Mouse (Mus musculus) liver, embryonic 12.5 days (tissue): ENCODE data around the gene Zfp101. TPM values are rescaled to one million over a fixed set of nuclear protein-coding genes. Genes with fewer than 3 reads are reported as not detected.

Experiments
- ATAC-seq: fragments of 200-750 bp; cut with Nextera tagmentation; 2 replicates; pipeline ENCODE4 v1.8.0; 2017; ENCODE audit warnings: moderate number of reproducible peaks, mild to moderate bottlenecking, moderate library complexity
- H3K27ac ChIP-seq: fragments of 300-500 bp; sonication (generic); 2 replicates; pipeline ENCODE4 v1.5.1; 2016; ENCODE audit warnings: mild to moderate bottlenecking
- H3K27me3 ChIP-seq: fragments of 300-500 bp; sonication (generic); replicated peaks from 2 replicates; pipeline ENCODE4 v1.6.1; 2016; ENCODE audit warnings: mild to moderate bottlenecking, moderate library complexity
- H3K36me3 ChIP-seq: fragments of 300-500 bp; sonication (generic); 2 replicates; pipeline ENCODE4 v1.6.1; 2016; ENCODE audit warnings: mild to moderate bottlenecking, moderate library complexity
- H3K4me1 ChIP-seq: fragments of 300-500 bp; sonication (generic); 2 replicates; pipeline ENCODE4 v1.6.1; 2016
- H3K4me2 ChIP-seq: fragments of 300-500 bp; sonication (generic); 2 replicates; pipeline ENCODE4 v1.6.1; 2016; ENCODE audit warnings: mild to moderate bottlenecking, moderate library complexity
- H3K4me3 ChIP-seq: fragments of 300-500 bp; sonication (generic); 2 replicates; pipeline ENCODE4 v1.5.1; 2016; ENCODE audit warnings: mild to moderate bottlenecking, moderate library complexity
- H3K9ac ChIP-seq: fragments of 300-500 bp; sonication (generic); 2 replicates; pipeline ENCODE4 v1.6.1; 2016; ENCODE audit warnings: mild to moderate bottlenecking, moderate library complexity
- H3K9me3 ChIP-seq: fragments of 300-500 bp; sonication (generic); replicated peaks from 2 replicates; pipeline ENCODE4 v1.6.1; 2016; ENCODE audit warnings: mild to moderate bottlenecking, moderate library complexity
- WGBS: fragments of 180-500 bp; shearing (Covaris S2); methylation state at CpG from one replicate; pipeline ENCODE4 v1.1.7; 2016; ENCODE audit not compliant: insufficient replicate concordance; 5-methylcytosine and 5-hydroxymethylcytosine counted together
- polyA plus RNA-seq: library from polyadenylated mRNA; unstranded; fragments of >200 nt; fragmentation: Nextera tagmentation; extraction: Ambion mirVana; gene quantifications from 2 replicates; pipeline ENCODE4 v1.2.1, GENCODE M21; 2016

Zfp101 gene
- 9.1 TPM in 2 replicates for polyA plus RNA-seq

- Histone ChIP-seq H3K4me2 (peak within 1 kb of the TSS; percentile 79), H3K4me1 (peaks cover 18% of the 10 kb centered on the region), H3K9me3 (no peaks in the 10 kb centered on the region), H3K36me3 (peaks cover 6% of the 10 kb centered on the region; the same call in 1 of the 2 replicates), H3K9ac (peak within 1 kb of the TSS; percentile 87), H3K4me3 (peak within 1 kb of the TSS; percentile 90), H3K27ac (peak within 1 kb of the TSS; percentile 83), H3K27me3 (no peaks in the 10 kb centered on the region; the same call in 1 of the 2 replicates)
- peak; percentile 97 for ATAC-seq
- under 1% methylated on average over 44 of the region's 44 CpGs for WGBS
Observed at GRCm38 (mm10) chr17:33394182-33395034, at the start of gene Zfp101. Gene Zfp101, minus strand, starts transcription at chr17:33394641.

DNA sequence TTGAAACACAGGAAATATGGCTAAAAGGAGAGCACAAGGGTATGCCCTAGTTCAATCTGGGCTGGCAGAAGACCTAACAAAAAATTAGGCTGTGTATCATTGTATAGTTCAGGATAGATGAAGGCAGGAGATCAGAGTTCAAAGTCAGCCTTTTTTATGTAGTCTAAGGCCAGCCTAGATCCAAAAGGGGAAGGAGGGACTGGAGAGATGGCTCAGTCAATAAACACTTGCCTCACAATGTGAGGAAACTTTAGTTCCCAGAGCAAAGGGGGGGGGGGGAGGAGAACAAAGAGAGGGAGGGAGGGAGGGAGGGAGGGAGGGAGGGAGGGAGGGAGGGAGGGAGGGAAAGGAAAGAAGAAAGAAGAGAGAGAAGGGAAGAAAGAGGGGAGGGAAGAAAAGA lies 46.7 kb upstream of the Zfp101 start:
- H3K4me1 ChIP-seq, result peaks cover 17% of the 10 kb centered on the region
- no peaks in the 10 kb centered on the region for H3K9me3 ChIP-seq
- H3K36me3 ChIP-seq, result no peaks in the 10 kb centered on the region
- no peak overlapping the region for H3K27ac ChIP-seq
- no peak for ATAC-seq
- no peak overlapping the region for H3K9ac ChIP-seq
- no peaks in the 10 kb centered on the region for H3K27me3 ChIP-seq
- H3K4me2 ChIP-seq, result no peak overlapping the region
- H3K4me3 ChIP-seq, result no peak overlapping the region

DNA sequence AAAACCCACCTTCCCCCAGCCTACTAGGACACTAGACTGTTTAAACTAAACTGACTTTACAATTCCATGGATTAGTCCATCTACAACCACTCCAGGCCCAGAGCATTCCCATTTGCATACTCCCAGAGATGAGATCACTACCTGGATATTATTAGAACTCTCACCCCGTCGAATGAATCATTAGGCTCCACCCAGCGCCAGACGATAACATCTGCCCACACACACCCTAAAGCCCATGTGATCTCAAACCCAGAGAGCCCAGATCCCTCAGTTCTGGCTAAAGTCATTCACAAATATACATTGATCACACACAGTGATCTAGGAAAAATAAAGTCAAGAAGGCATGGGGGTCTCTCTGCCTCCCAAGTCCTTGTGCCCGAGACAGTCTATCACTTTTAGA lies 45.5 kb upstream of the Zfp101 start:
- peaks cover 17% of the 10 kb centered on the region for H3K4me1 ChIP-seq
- no peak for ATAC-seq
- no peak overlapping the region for H3K27ac ChIP-seq
- H3K27me3 ChIP-seq, result no peaks in the 10 kb centered on the region
- H3K4me2 ChIP-seq, result no peak overlapping the region
- WGBS, result 42% methylated on average over 5 of the region's 5 CpGs
- no peak overlapping the region for H3K4me3 ChIP-seq
- H3K9ac ChIP-seq, result no peak overlapping the region
- no peaks in the 10 kb centered on the region for H3K36me3 ChIP-seq
- no peaks in the 10 kb centered on the region for H3K9me3 ChIP-seq

- WGBS, result 58% methylated on average over 1 of the region's 1 CpGs
Observed at GRCm38 (mm10) chr17:33439148-33439547, 44.7 kb upstream of the Zfp101 start.

DNA sequence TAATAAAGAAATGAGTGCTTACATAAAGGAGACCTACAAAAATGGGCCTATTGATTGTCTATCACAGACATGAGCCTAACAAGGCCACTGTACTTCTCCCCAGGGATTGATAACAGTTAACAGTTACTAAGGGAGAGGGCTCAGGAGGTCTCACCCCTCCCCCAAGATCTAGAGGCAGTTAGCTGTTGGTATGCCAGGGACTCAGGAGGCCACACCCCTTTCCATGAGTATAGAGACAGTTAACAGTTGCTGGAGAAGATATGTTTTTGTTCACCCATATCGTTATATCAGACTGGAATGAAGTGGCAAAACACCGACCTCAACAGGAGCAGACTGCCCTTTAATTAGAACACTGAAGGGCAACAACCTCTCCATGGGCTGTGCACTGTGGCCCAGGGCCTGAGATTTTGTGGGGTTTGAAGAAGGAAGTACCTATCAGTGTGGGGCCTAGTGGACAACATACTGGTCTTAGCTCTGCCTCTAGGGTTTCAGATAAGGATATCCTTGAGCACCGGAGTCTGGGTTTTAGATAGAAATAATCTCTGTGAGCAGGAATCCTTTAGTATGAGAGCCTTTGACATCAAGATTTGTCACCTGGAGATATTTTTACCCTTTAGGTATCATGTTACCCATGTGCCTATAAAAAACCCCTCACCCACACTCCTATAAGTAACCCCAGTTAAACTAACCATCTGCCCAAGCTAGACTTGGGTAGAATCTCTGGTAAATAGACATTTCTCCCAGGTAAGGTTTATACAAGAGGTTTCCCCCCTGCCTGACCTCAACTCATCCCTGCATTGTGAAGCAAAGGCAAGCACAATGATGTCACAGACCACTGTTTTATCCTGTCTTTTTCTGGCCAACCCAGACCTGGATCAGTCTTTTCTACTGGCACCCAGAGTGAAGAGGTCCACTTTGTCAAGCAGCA lies 37.8 kb upstream of the Zfp101 start, which contains the start of gene Actl9:
TSS of gene Actl9 (plus strand) at position 878 of the 928 bp plus-strand sequence.
- Histone ChIP-seq H3K4me1 (peaks cover 12% of the 10 kb centered on the region), H3K9me3 (no peaks in the 10 kb centered on the region), H3K27ac (peak within 1 kb of the TSS; percentile 37; the same call in 1 of the 2 replicates), H3K36me3 (no peaks in the 10 kb centered on the region), H3K27me3 (no peaks in the 10 kb centered on the region), H3K4me3 (no peak within 1 kb of the TSS), H3K4me2 (peak within 1 kb of the TSS; percentile 21), H3K9ac (no peak within 1 kb of the TSS)
- ATAC-seq, result peak; percentile 76
- WGBS, result 20% methylated on average over 3 of the region's 3 CpGs

More at GRCm38 (mm10) chr17:33439148-33439547, 44.7 kb upstream of the Zfp101 start:
- H3K9me3 ChIP-seq, result no peaks in the 10 kb centered on the region
- no peak overlapping the region for H3K9ac ChIP-seq
- no peaks in the 10 kb centered on the region for H3K36me3 ChIP-seq
- no peak overlapping the region for H3K4me2 ChIP-seq
- H3K27ac ChIP-seq, result no peak overlapping the region
- no peaks in the 10 kb centered on the region for H3K27me3 ChIP-seq
- H3K4me1 ChIP-seq, result peaks cover 17% of the 10 kb centered on the region
- ATAC-seq, result no peak
- H3K4me3 ChIP-seq, result no peak overlapping the region

GRCm38 (mm10) chr17:33392271-33392670 lies 2.2 kb downstream of the Zfp101 start:
- Histone ChIP-seq H3K9me3 (no peaks in the 10 kb centered on the region), H3K36me3 (peaks cover 6% of the 10 kb centered on the region; the same call in 1 of the 2 replicates), H3K27me3 (no peaks in the 10 kb centered on the region), H3K4me1 (peaks cover 18% of the 10 kb centered on the region), H3K4me3 (no peak overlapping the region), H3K9ac (no peak overlapping the region), H3K27ac (no peak overlapping the region), H3K4me2 (no peak overlapping the region)
- WGBS, result 87% methylated on average over 5 of the region's 5 CpGs
- no peak for ATAC-seq

GRCm38 (mm10) chr17:33385705-33386104 lies 8.7 kb downstream of the Zfp101 start:
- no peak for ATAC-seq
- Histone ChIP-seq H3K4me3 (no peak overlapping the region), H3K9me3 (no peaks in the 10 kb centered on the region), H3K4me2 (no peak overlapping the region), H3K36me3 (peaks cover 58% of the 10 kb centered on the region), H3K27me3 (no peaks in the 10 kb centered on the region), H3K9ac (no peak overlapping the region), H3K27ac (no peak overlapping the region), H3K4me1 (no peaks in the 10 kb centered on the region)

GRCm38 (mm10) chr17:33372795-33373194 lies 21.6 kb downstream of the Zfp101 start:
- 77% methylated on average over 3 of the region's 3 CpGs for WGBS
- Histone ChIP-seq H3K4me3 (no peak overlapping the region), H3K4me1 (no peaks in the 10 kb centered on the region), H3K4me2 (no peak overlapping the region), H3K27ac (no peak overlapping the region), H3K9me3 (no peaks in the 10 kb centered on the region), H3K9ac (no peak overlapping the region), H3K27me3 (no peaks in the 10 kb centered on the region), H3K36me3 (peaks cover 9% of the 10 kb centered on the region; the same call in 1 of the 2 replicates)
- no peak for ATAC-seq

GRCm38 (mm10) chr17:33358411-33359384 lies 35.7 kb downstream of the Zfp101 start, which contains the start of gene Zfp81:
Gene Zfp81, minus strand, starts transcription at chr17:33358878.
- Histone ChIP-seq H3K4me1 (peaks cover 16% of the 10 kb centered on the region), H3K4me2 (peak within 1 kb of the TSS; percentile 88), H3K36me3 (no peaks in the 10 kb centered on the region), H3K9me3 (no peaks in the 10 kb centered on the region), H3K27me3 (no peaks in the 10 kb centered on the region), H3K4me3 (peak within 1 kb of the TSS; percentile 89), H3K9ac (peak within 1 kb of the TSS; percentile 84), H3K27ac (peak within 1 kb of the TSS; percentile 83)
- WGBS, result 4% methylated on average over 47 of the region's 47 CpGs
- ATAC-seq, result peak; percentile 100

- peaks cover 3% of the 10 kb centered on the region; the same call in 1 of the 2 replicates for H3K36me3 ChIP-seq
- 73% methylated on average over 1 of the region's 1 CpGs for WGBS
- peak; percentile 64 for ATAC-seq
- H3K27ac ChIP-seq, result no peak overlapping the region
- peaks cover 16% of the 10 kb centered on the region; the same call in 1 of the 2 replicates for H3K9me3 ChIP-seq
- peaks cover 15% of the 10 kb centered on the region for H3K4me1 ChIP-seq
- no peaks in the 10 kb centered on the region for H3K27me3 ChIP-seq
- H3K4me2 ChIP-seq, result no peak overlapping the region
- H3K4me3 ChIP-seq, result no peak overlapping the region
- no peak overlapping the region for H3K9ac ChIP-seq
Observed at GRCm38 (mm10) chr17:33352981-33353380, 41.5 kb downstream of the Zfp101 start.
